Mouse (Mus musculus): Measurements from ENCODE around the gene Fbxo31.

- peak; percentile 89 for TF ChIP-seq CTCF (IDR thresholded peaks at IDR 0.05; ENCODE audit: borderline replicate concordance, insufficient read depth, low read depth, low read length)
- no peak for TF ChIP-seq POLR2A (IDR thresholded peaks at IDR 0.05; ENCODE audit: borderline replicate concordance, insufficient read depth, low read length)
These were observed 31.5 kb downstream of the Fbxo31 start for GRCm38 (mm10) chr8:121547132-121547531.

Measured in cerebellum, adult 2 months (tissue).